Mouse (Mus musculus) inflammation-experienced regulatory T-cells, adult 16 weeks (primary cell): ENCODE data around the gene Gzmf. TPM values are rescaled to one million over a fixed set of nuclear protein-coding genes. Genes with fewer than 3 reads are reported as not detected.

Experiments used
- polyA plus RNA-seq: library from polyadenylated mRNA; unstranded; fragments of 100-300 nt; shearing (Covaris generic); gene quantifications from one replicate; pipeline ENCODE4 v1.2.1, GENCODE M21; 2017

The Gzmf gene
- polyA plus RNA-seq: not detected

DNA sequence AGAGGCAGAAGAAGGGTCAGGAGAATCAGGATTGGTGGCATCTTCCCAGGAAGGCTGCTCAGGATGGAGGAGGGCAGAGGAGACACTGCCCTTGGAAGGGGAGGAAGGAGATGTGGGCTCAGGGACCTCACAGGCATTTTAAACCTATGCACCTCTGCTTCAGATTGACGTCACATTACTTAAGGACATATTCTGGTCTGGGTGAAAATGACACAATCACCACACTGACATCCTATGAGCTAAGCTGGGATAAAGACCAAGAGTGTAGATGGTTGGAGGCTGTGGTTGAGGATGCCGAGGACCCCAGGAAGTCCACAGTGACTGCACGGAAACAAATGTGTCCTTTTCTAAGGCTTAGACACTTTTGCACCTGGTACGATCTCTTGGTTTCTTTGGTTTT is at the start of gene Gzmf:
Gene Gzmf, minus strand, starts transcription at position 101 of the 400 bp plus-strand sequence.

DNA sequence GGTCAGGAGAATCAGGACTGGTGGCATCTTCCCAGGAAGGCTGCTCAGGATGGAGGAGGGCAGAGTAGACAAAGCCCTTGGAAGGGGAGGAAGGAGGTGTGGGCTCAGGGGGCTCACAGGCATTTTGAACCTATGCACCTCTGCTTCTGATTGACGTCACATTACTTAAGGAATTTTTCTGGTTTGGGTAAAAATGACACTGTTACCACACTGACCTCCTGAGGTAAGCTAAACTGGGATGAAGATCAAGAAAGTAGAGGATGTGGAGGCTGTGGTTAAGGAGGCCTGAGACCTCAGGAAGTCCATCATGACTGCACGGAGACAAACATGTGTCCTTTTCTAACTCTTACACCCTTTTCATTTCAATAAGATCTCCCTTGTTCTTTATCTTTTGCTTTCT is 23.3 kb upstream of the Gzmf start, which contains the start of gene Gzmc:
Gene Gzmc, minus strand, starts transcription at position 101 of the 400 bp plus-strand sequence.

DNA sequence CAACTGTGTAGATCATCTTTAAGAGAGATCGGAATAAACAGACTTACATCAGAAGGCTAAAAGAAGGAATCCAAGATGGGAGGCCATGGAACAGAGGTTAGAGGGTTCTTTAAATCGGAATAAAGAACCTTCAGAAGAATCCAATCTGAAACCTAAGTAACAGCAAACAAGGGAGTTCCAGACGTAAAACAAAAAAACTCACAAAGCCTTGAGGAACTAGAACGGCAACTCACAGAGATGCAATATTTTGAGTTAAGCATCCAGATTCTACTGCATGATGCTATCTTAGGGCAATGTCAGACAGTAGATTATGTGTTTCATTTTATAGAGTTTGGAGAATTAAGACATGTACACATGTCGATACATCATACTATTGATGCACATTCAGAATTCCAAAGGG is 36.7 kb downstream of the Gzmf start, which contains the start of gene Gzmn:
Gene Gzmn, minus strand, starts transcription at position 101 of the 400 bp plus-strand sequence.

DNA sequence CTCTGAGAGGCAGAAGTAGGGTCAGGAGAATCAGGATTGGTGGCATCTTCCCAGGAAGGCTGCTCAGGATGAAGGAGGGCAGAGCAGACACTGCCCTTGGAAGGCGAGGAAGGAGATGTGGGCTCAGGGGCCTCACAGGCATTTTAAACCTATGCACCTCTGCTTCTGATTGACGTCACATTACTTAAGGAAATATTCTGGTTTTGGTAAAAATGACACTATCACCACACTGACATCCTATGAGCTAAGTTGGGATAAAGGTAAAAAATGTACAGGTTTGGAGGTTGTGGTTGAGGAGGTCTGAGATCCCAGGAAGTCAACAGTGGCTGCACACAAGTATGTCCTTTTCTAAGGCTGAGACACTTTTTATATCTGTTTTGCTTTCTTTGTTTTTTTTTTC is 51.7 kb downstream of the Gzmf start, which contains the start of gene Gzmg:
Gene Gzmg, minus strand, starts transcription at position 101 of the 400 bp plus-strand sequence.

Other genes starting within 250 kb of the Gzmf start
- not detected for gene Mcpt1, start 193.4 kb downstream of the Gzmf start, polyA plus RNA-seq
- not detected for gene Mcpt9, start 180.9 kb downstream of the Gzmf start, polyA plus RNA-seq
- gene Mcpt2, start 169.4 kb downstream of the Gzmf start, polyA plus RNA-seq: not detected
- gene Mcpt4, start 149.1 kb downstream of the Gzmf start, polyA plus RNA-seq: not detected
- not detected for gene Mcpt8, start 126.1 kb downstream of the Gzmf start, polyA plus RNA-seq
- gene Ctsg, start 108.8 kb downstream of the Gzmf start, polyA plus RNA-seq: not detected
- gene Gzme, start 90.8 kb downstream of the Gzmf start, polyA plus RNA-seq: not detected
- gene Gzmd, start 78.8 kb downstream of the Gzmf start, polyA plus RNA-seq: not detected
- gene Gzmg, start 51.8 kb downstream of the Gzmf start, polyA plus RNA-seq: not detected
- not detected for gene Gzmn, start 36.8 kb downstream of the Gzmf start, polyA plus RNA-seq
- gene Gzmc, start 23.2 kb upstream of the Gzmf start, polyA plus RNA-seq: 3.2 TPM
- gene Gzmb, start 50.8 kb upstream of the Gzmf start, polyA plus RNA-seq: 14.5 TPM
- not detected for gene Atp12a, start 153.7 kb upstream of the Gzmf start, polyA plus RNA-seq
- 1.5 TPM for gene Rnf17, start 191.2 kb upstream of the Gzmf start, polyA plus RNA-seq